Comparison of ENCODE assay signal across 9 mouse cellular contexts in genomic region chr11:76893570-76893969, GRCm38 (mm10). TPM values are rescaled to one million over a fixed set of nuclear protein-coding genes. Genes with fewer than 3 reads are reported as not detected.
DNase-seq lines count a peak whose midpoint lies in the region; ATAC-seq lines count a peak whose summit lies in the region.
"Had no signal": no experiment of that assay in that cellular context is flagged by ENCODE, and none has a peak within 500 bp of the region (broad histone marks: within the 10 kb centered on the region; RNA-seq: fewer than 3 reads in every experiment).

No protein-coding gene starts in this region.

- H3K36me3 ChIP-seq in midbrain, embryonic 11.5 days (ENCODE audit: control insufficient read depth, insufficient read depth, low read length), result no peaks in the 10 kb centered on the region
- H3K36me3 ChIP-seq in midbrain, embryonic 10.5 days, result no peaks in the 10 kb centered on the region
- no peaks in the 10 kb centered on the region for H3K36me3 ChIP-seq in heart, embryonic 16.5 days (ENCODE audit: control insufficient read depth, insufficient read depth)
- no peaks in the 10 kb centered on the region for H3K36me3 ChIP-seq in limb, embryonic 10.5 days
- H3K36me3 ChIP-seq in stomach, embryonic 14.5 days (ENCODE audit: control insufficient read depth, insufficient read depth, low read length), result no peaks in the 10 kb centered on the region

- no peaks in the 10 kb centered on the region for H3K9me3 ChIP-seq in midbrain, embryonic 11.5 days (ENCODE audit: control insufficient read depth, low read length)
- H3K9me3 ChIP-seq in midbrain, embryonic 10.5 days (replicated peaks), result no peaks in the 10 kb centered on the region
- no peaks in the 10 kb centered on the region for H3K9me3 ChIP-seq in heart, embryonic 16.5 days (replicated peaks; ENCODE audit: control insufficient read depth, low read length)
- no peaks in the 10 kb centered on the region for H3K9me3 ChIP-seq in limb, embryonic 10.5 days (replicated peaks)
- no peaks in the 10 kb centered on the region for H3K9me3 ChIP-seq in stomach, embryonic 14.5 days (ENCODE audit: control insufficient read depth, low read depth, low read length)

- no peak overlapping the region for H3K4me2 ChIP-seq in midbrain, embryonic 11.5 days
- H3K4me2 ChIP-seq in heart, embryonic 16.5 days (ENCODE audit: low read depth, low read length), result peak overlapping the region; percentile 33; the same call in 1 of the 2 replicates
- H3K4me2 ChIP-seq in stomach, embryonic 14.5 days (replicated peaks; ENCODE audit: low read depth, low read length), result 0 out of 2 replicates have a peak overlapping the region, but pooled peaks have one; percentile 5

- 55% methylated on average over 4 of the region's 4 CpGs for WGBS in midbrain, embryonic 11.5 days
- 60% methylated on average over 4 of the region's 4 CpGs for WGBS in midbrain, embryonic 10.5 days
- WGBS in heart, embryonic 16.5 days, result 21% methylated on average over 4 of the region's 4 CpGs
- WGBS in limb, embryonic 10.5 days, result 10% methylated on average over 4 of the region's 4 CpGs
- 3% methylated on average over 4 of the region's 4 CpGs for WGBS in stomach, embryonic 14.5 days

- H3K4me1 ChIP-seq in midbrain, embryonic 11.5 days (ENCODE audit: control insufficient read depth, insufficient read depth, low read length), result peaks cover 3% of the 10 kb centered on the region; the same call in 1 of the 2 replicates
- peaks cover 16% of the 10 kb centered on the region for H3K4me1 ChIP-seq in midbrain, embryonic 10.5 days
- peaks cover 13% of the 10 kb centered on the region for H3K4me1 ChIP-seq in heart, embryonic 16.5 days (ENCODE audit: control insufficient read depth, insufficient read depth, low read length)
- peaks cover 26% of the 10 kb centered on the region for H3K4me1 ChIP-seq in limb, embryonic 10.5 days
- peaks cover 36% of the 10 kb centered on the region for H3K4me1 ChIP-seq in stomach, embryonic 14.5 days (ENCODE audit: control insufficient read depth, insufficient read depth, low read length)

- no peak overlapping the region for H3K4me3 ChIP-seq in midbrain, embryonic 11.5 days (ENCODE audit: low read depth, low read length)
- H3K4me3 ChIP-seq in midbrain, embryonic 10.5 days, result no peak overlapping the region
- no peak overlapping the region for H3K4me3 ChIP-seq in heart, embryonic 16.5 days (ENCODE audit: low read length)
- H3K4me3 ChIP-seq in limb, embryonic 10.5 days, result 0 out of 2 replicates have a peak overlapping the region, but pooled peaks have one; percentile 8
- no peak overlapping the region for H3K4me3 ChIP-seq in stomach, embryonic 14.5 days (ENCODE audit: low read depth, low read length)

- peak; percentile 73 for DNase-seq in midbrain, embryonic 11.5 days (ENCODE audit: low spot score, missing footprints)
- DNase-seq in midbrain, embryonic 10.5 days (ENCODE audit: low spot score), result no peak
- peak; percentile 42 for DNase-seq in limb, embryonic 10.5 days (ENCODE audit: low spot score)
- DNase-seq in retina, embryonic 14.5 days (ENCODE audit: low spot score), result no peak

- H3K27me3 ChIP-seq in midbrain, embryonic 11.5 days (ENCODE audit: control insufficient read depth, insufficient read depth, low read length), result no peaks in the 10 kb centered on the region
- no peaks in the 10 kb centered on the region for H3K27me3 ChIP-seq in midbrain, embryonic 10.5 days (ENCODE audit: low read depth, poor library complexity, severe bottlenecking)
- no peaks in the 10 kb centered on the region for H3K27me3 ChIP-seq in heart, embryonic 16.5 days (ENCODE audit: control insufficient read depth, insufficient read depth, low read length)
- no peaks in the 10 kb centered on the region for H3K27me3 ChIP-seq in limb, embryonic 10.5 days (ENCODE audit: low read depth, poor library complexity, severe bottlenecking)
- no peaks in the 10 kb centered on the region for H3K27me3 ChIP-seq in stomach, embryonic 14.5 days (ENCODE audit: control insufficient read depth, insufficient read depth, low read length)

- H3K27ac ChIP-seq in midbrain, embryonic 11.5 days (ENCODE audit: low read depth, low read length), result no peak overlapping the region
- H3K27ac ChIP-seq in midbrain, embryonic 10.5 days (replicated peaks), result no peak overlapping the region
- H3K27ac ChIP-seq in heart, embryonic 16.5 days (ENCODE audit: low read length), result peak overlapping the region; percentile 71
- H3K27ac ChIP-seq in limb, embryonic 10.5 days, result peak overlapping the region; percentile 63; the same call in 1 of the 2 replicates
- H3K27ac ChIP-seq in stomach, embryonic 14.5 days (ENCODE audit: low read length), result peak overlapping the region; percentile 39; the same call in 1 of the 2 replicates

- H3K9ac ChIP-seq in midbrain, embryonic 11.5 days (ENCODE audit: low read length), result no peak overlapping the region
- no peak overlapping the region for H3K9ac ChIP-seq in heart, embryonic 16.5 days (ENCODE audit: low read length)
- H3K9ac ChIP-seq in stomach, embryonic 14.5 days (replicated peaks; ENCODE audit: low read depth, low read length), result no peak overlapping the region

- no peak for ATAC-seq in midbrain, embryonic 11.5 days (ENCODE audit: low FRiP score)
- peak; percentile 75 for ATAC-seq in heart, embryonic 16.5 days (replicated peaks; ENCODE audit: extremely low read depth, insufficient read depth, low FRiP score)
- ATAC-seq in stomach, embryonic 14.5 days (ENCODE audit: insufficient number of reproducible peaks, insufficient read depth, low FRiP score, low read depth), result no peak
- ATAC-seq in cerebellum, adult (ENCODE audit: insufficient number of reproducible peaks, low FRiP score, low TSS enrichment), result no peak
- no peak for ATAC-seq in megakaryocyte-erythroid progenitor cell, adult 5-6 weeks (replicated peaks; ENCODE audit: low FRiP score, low TSS enrichment, poor library complexity, severe bottlenecking)

RNA-seq across cellular contexts. Expression of gene Tmigd1, which starts 8.4 kb away (rescaled TPM):
- not detected in 2 replicates for polyA plus RNA-seq in midbrain, embryonic 11.5 days (2014; fragmentation: Nextera tagmentation; extraction: Ambion mirVana)
- polyA plus RNA-seq in midbrain, embryonic 10.5 days (2016; fragmentation: Nextera tagmentation; extraction: Ambion mirVana), result 0.09 TPM in 1 of 2 replicates, not detected in the other
- polyA plus RNA-seq in heart, embryonic 16.5 days (2015; fragmentation: Nextera tagmentation; extraction: Ambion mirVana), result 0.21 and 2.7 TPM in 2 replicates
- polyA plus RNA-seq in limb, embryonic 10.5 days (2016; fragmentation: Nextera tagmentation; extraction: Ambion mirVana), result 0.10 and 0.14 TPM in 2 replicates
- polyA plus RNA-seq in stomach, embryonic 14.5 days (2014; fragmentation: Nextera tagmentation; extraction: Ambion mirVana), result not detected in 2 replicates
- not detected in 2 replicates for total RNA-seq in megakaryocyte-erythroid progenitor cell, adult 5-6 weeks (2014; fragmentation: Nextera tagmentation)
- total RNA-seq in megakaryocyte-erythroid progenitor cell, adult 5-6 weeks (2017), result not detected in 2 replicates
- polyA plus RNA-seq: cortical plate, adult 2 months had no signal

RNA-seq across cellular contexts. Expression of gene Blmh, which starts 31.0 kb away (rescaled TPM):
- 183 and 197 TPM in 2 replicates for polyA plus RNA-seq in midbrain, embryonic 11.5 days (2014; fragmentation: Nextera tagmentation; extraction: Ambion mirVana)
- polyA plus RNA-seq in midbrain, embryonic 10.5 days (2016; fragmentation: Nextera tagmentation; extraction: Ambion mirVana), result 205 and 212 TPM in 2 replicates
- 101 and 107 TPM in 2 replicates for polyA plus RNA-seq in heart, embryonic 16.5 days (2015; fragmentation: Nextera tagmentation; extraction: Ambion mirVana)
- polyA plus RNA-seq in limb, embryonic 10.5 days (2016; fragmentation: Nextera tagmentation; extraction: Ambion mirVana), result 200 and 201 TPM in 2 replicates
- polyA plus RNA-seq in stomach, embryonic 14.5 days (2014; fragmentation: Nextera tagmentation; extraction: Ambion mirVana), result 127 TPM in 2 replicates
- total RNA-seq in megakaryocyte-erythroid progenitor cell, adult 5-6 weeks (2014; fragmentation: Nextera tagmentation), result 59.7 and 60.5 TPM in 2 replicates
- total RNA-seq in megakaryocyte-erythroid progenitor cell, adult 5-6 weeks (2017), result 178 and 200 TPM in 2 replicates

RNA-seq across cellular contexts. Expression of gene Cpd, which starts 46.8 kb away (rescaled TPM):
- 14.4 and 16.5 TPM in 2 replicates for polyA plus RNA-seq in midbrain, embryonic 11.5 days (2014; fragmentation: Nextera tagmentation; extraction: Ambion mirVana)
- polyA plus RNA-seq in midbrain, embryonic 10.5 days (2016; fragmentation: Nextera tagmentation; extraction: Ambion mirVana), result 7.6 and 9.2 TPM in 2 replicates
- 6.9 and 10.0 TPM in 2 replicates for polyA plus RNA-seq in heart, embryonic 16.5 days (2015; fragmentation: Nextera tagmentation; extraction: Ambion mirVana)
- 6.8 and 9.2 TPM in 2 replicates for polyA plus RNA-seq in limb, embryonic 10.5 days (2016; fragmentation: Nextera tagmentation; extraction: Ambion mirVana)
- 21.1 and 24.3 TPM in 2 replicates for polyA plus RNA-seq in stomach, embryonic 14.5 days (2014; fragmentation: Nextera tagmentation; extraction: Ambion mirVana)
- total RNA-seq in megakaryocyte-erythroid progenitor cell, adult 5-6 weeks (2014; fragmentation: Nextera tagmentation), result 6.8 and 12.2 TPM in 2 replicates
- 5.9 TPM in 2 replicates for total RNA-seq in megakaryocyte-erythroid progenitor cell, adult 5-6 weeks (2017)

Comparison
In these comparisons a context has a peak if more than half of its experiments do, and no peak if none do; other contexts are left out.
1. DNase-seq: peak in midbrain, embryonic 11.5 days (single experiment) and limb, embryonic 10.5 days (single experiment); none in midbrain, embryonic 10.5 days (single experiment) and retina, embryonic 14.5 days (single experiment).
2. H3K27ac ChIP-seq: peak in heart, embryonic 16.5 days (single experiment), limb, embryonic 10.5 days (single experiment) and stomach, embryonic 14.5 days (single experiment); none in midbrain, embryonic 11.5 days (single experiment) and midbrain, embryonic 10.5 days (single experiment).